Mouse (Mus musculus) cortical plate, adult 2 months (tissue): ENCODE measurements around the gene Ift172. TPM values are rescaled to one million over a fixed set of nuclear protein-coding genes. Genes with fewer than 3 reads are reported as not detected.

Source experiments
- H3K27ac ChIP-seq: fragments of 200-500 bp; 2 replicates; pipeline ENCODE4 v1.5.1; 2012; ENCODE audit warnings: low read length, control low read depth, inconsistent platforms; ENCODE audit not compliant: insufficient read depth
- H3K4me1 ChIP-seq: fragments of 200-500 bp; 2 replicates; pipeline ENCODE4 v1.6.1; 2011; ENCODE audit warnings: low read length; ENCODE audit not compliant: control insufficient read depth, insufficient read depth
- H3K4me3 ChIP-seq: fragments of 200-500 bp; 2 replicates; pipeline ENCODE4 v1.5.1; 2011; ENCODE audit warnings: mild to moderate bottlenecking, low read length, control low read depth; ENCODE audit not compliant: insufficient read depth
- CTCF ChIP-seq: fragments of 200-500 bp; IDR thresholded peaks from 2 replicates; pipeline ENCODE4 v1.5.1; 2011; ENCODE audit warnings: mild to moderate bottlenecking, control low read depth, low read length; ENCODE audit not compliant: insufficient read depth; ENCODE audit errors: extremely low read depth
- POLR2A ChIP-seq: fragments of 200-500 bp; IDR thresholded peaks from 2 replicates; pipeline ENCODE4 v1.6.1; 2011; ENCODE audit warnings: mild to moderate bottlenecking, low read length, control low read depth; ENCODE audit not compliant: insufficient read depth; ENCODE audit errors: extremely low read depth
- polyA plus RNA-seq: library from polyadenylated mRNA; depleted of rRNA; stranded (reverse); fragments of >200 nt; gene quantifications from 2 replicates; pipeline ENCODE4 v1.2.3, GENCODE M21; 2012

The Ift172 gene
- polyA plus RNA-seq, 1 experiment: 75.1 TPM

GRCm38 (mm10) chr5:31267686-31268085 is 23.2 kb downstream of the Ift172 start:
- no peaks in the 10 kb centered on the region for H3K4me1 ChIP-seq
- no peak overlapping the region for H3K4me3 ChIP-seq
- no peak overlapping the region for H3K27ac ChIP-seq
- no peak for TF ChIP-seq CTCF
- TF ChIP-seq POLR2A: no peak

GRCm38 (mm10) chr5:31266101-31266500 is 24.8 kb downstream of the Ift172 start:
- Histone ChIP-seq H3K27ac (no peak overlapping the region), H3K4me1 (no peaks in the 10 kb centered on the region), H3K4me3 (no peak overlapping the region)
- TF ChIP-seq POLR2A (no peak), CTCF (no peak)

- no peak overlapping the region for H3K4me3 ChIP-seq
- TF ChIP-seq POLR2A (no peak), CTCF (no peak)
- H3K27ac ChIP-seq: no peak overlapping the region
- no peaks in the 10 kb centered on the region for H3K4me1 ChIP-seq
Observed at GRCm38 (mm10) chr5:31257616-31258015, 33.3 kb downstream of the Ift172 start.

GRCm38 (mm10) chr5:31255971-31256370 is 34.9 kb downstream of the Ift172 start:
- no peak overlapping the region for H3K27ac ChIP-seq
- no peaks in the 10 kb centered on the region for H3K4me1 ChIP-seq
- TF ChIP-seq CTCF (no peak), POLR2A (no peak)
- no peak overlapping the region for H3K4me3 ChIP-seq

GRCm38 (mm10) chr5:31255381-31255780 is 35.5 kb downstream of the Ift172 start:
- Histone ChIP-seq H3K4me3 (no peak overlapping the region), H3K27ac (no peak overlapping the region), H3K4me1 (no peaks in the 10 kb centered on the region)
- TF ChIP-seq CTCF (no peak), POLR2A (no peak)

GRCm38 (mm10) chr5:31254901-31255300 is 36.0 kb downstream of the Ift172 start:
- H3K4me3 ChIP-seq: no peak overlapping the region
- TF ChIP-seq CTCF (no peak), POLR2A (no peak)
- H3K27ac ChIP-seq: no peak overlapping the region

GRCm38 (mm10) chr5:31254452-31254851 is 36.5 kb downstream of the Ift172 start:
- H3K4me3 ChIP-seq: no peak overlapping the region
- no peaks in the 10 kb centered on the region for H3K4me1 ChIP-seq
- H3K27ac ChIP-seq: peak overlapping the region; percentile 28; the same call in 1 of the 2 replicates
- no peak for TF ChIP-seq CTCF

More at GRCm38 (mm10) chr5:31254901-31255300, 36.0 kb downstream of the Ift172 start:
- no peaks in the 10 kb centered on the region for H3K4me1 ChIP-seq

GRCm38 (mm10) chr5:31253806-31254205 is 37.1 kb downstream of the Ift172 start:
- no peaks in the 10 kb centered on the region for H3K4me1 ChIP-seq
- no peak for TF ChIP-seq CTCF
- no peak overlapping the region for H3K4me3 ChIP-seq
- H3K27ac ChIP-seq: peak overlapping the region; percentile 28; the same call in 1 of the 2 replicates

GRCm38 (mm10) chr5:31252795-31253545 is 37.9 kb downstream of the Ift172 start:
- Histone ChIP-seq H3K4me1 (no peaks in the 10 kb centered on the region), H3K4me3 (no peak overlapping the region), H3K27ac (no peak overlapping the region)
- no peak for TF ChIP-seq CTCF
- TF ChIP-seq POLR2A: no peak

GRCm38 (mm10) chr5:31252151-31252550 is 38.8 kb downstream of the Ift172 start:
- H3K4me3 ChIP-seq: no peak overlapping the region
- H3K27ac ChIP-seq: no peak overlapping the region
- H3K4me1 ChIP-seq: no peaks in the 10 kb centered on the region
- TF ChIP-seq POLR2A: no peak
- no peak for TF ChIP-seq CTCF
